Mouse (Mus musculus): ENCODE measurements at regions not wholly inside any gene's neighbourhood (a gene's known extent, or its start where the extent isn't known, plus 50 kb on each side); places are given as distances from the start of the nearest gene placed in this dataset.

DNA sequence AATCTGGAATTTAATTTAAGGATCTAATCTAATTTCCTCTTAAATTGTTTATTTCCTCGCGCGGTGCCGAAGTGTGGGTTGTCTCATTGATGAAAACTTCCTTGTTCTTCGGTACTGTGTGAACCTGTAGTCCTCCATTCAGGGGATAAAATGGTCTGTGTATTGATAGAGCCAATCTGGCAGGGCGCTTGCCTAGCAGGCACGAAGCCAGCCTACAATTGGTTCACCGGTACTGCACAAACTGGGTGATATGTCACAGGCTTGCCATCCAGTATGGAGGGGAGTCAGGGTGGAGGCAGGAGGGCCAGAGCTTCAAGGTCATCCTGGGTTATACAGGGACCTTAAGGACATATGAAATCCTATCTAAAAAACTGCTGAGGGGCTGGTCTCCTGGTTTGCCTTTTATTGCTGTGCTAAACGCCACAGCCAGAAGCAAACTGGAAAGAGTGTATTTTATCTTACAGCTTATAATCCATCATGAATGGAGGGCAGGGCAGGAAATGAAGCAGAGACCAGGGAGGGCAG lies 161.6 kb upstream of the Cntnap4 start:
- Histone ChIP-seq H3K27me3 (ENCODE audit: control insufficient read depth in 1 of 2, insufficient read depth in 2 of 2, low read length in 2 of 2) (no peaks in the 10 kb centered on the region), H3K4me3 (ENCODE audit: control insufficient read depth in 1 of 2, insufficient read depth in 1 of 2, low read depth in 2 of 2, low read length in 2 of 2) (no peak overlapping the region), H3K79me2 (ENCODE audit: control insufficient read depth, insufficient read depth, low read length, poor library complexity) (no peaks in the 10 kb centered on the region), H3K4me1 (ENCODE audit: control insufficient read depth in 1 of 2, insufficient read depth in 2 of 2, low read length in 2 of 2) (no peaks in the 10 kb centered on the region), H3K9me3 (replicated peaks; ENCODE audit: insufficient read depth, low read length) (no peaks in the 10 kb centered on the region), H3K36me3 (ENCODE audit: control insufficient read depth in 1 of 2, insufficient read depth in 2 of 2, low read length in 2 of 2) (no peaks in the 10 kb centered on the region), H3K27ac (ENCODE audit: control insufficient read depth, low read depth, low read length) (no peak overlapping the region), H3K9ac (ENCODE audit: control insufficient read depth, low read depth, low read length, poor library complexity, severe bottlenecking) (no peak overlapping the region)
- TF ChIP-seq EP300 (IDR thresholded peaks at IDR 0.05; ENCODE audit: low read depth in 1 of 2, low read length in 2 of 2) (no peak), JUND (IDR thresholded peaks at IDR 0.05; ENCODE audit: low read depth, low read length) (no peak), SMC3 (IDR thresholded peaks at IDR 0.05; ENCODE audit: low read depth, low read length) (no peak), SIN3A (IDR thresholded peaks at IDR 0.05; ENCODE audit: low read length) (no peak), ZNF384 (IDR thresholded peaks at IDR 0.05; ENCODE audit: low read depth, low read length) (no peak), ZC3H11A (IDR thresholded peaks at IDR 0.05; ENCODE audit: low read depth, low read length) (no peak), MAZ (IDR thresholded peaks at IDR 0.05; ENCODE audit: low read depth, low read length) (no peak), RCOR1 (IDR thresholded peaks at IDR 0.05; ENCODE audit: low read depth, low read length) (no peak), GABPA (IDR thresholded peaks at IDR 0.05; ENCODE audit: low read depth, low read length) (no peak), KAT2A (conservative IDR thresholded peaks at IDR 0.05; ENCODE audit: low read depth, low read length) (no peak), POLR2A (IDR thresholded peaks at IDR 0.05; ENCODE audit: control insufficient read depth in 1 of 2, insufficient read depth in 1 of 2, low read depth in 1 of 2, low read length in 2 of 2, poor library complexity in 1 of 2) (no peak), ETS1 (IDR thresholded peaks at IDR 0.05; ENCODE audit: low read depth, low read length) (no peak), MEF2A (IDR thresholded peaks at IDR 0.05; ENCODE audit: extremely low read depth, insufficient replicate concordance, low read depth, low read length, poor library complexity, severe bottlenecking) (no peak), CHD1 (IDR thresholded peaks at IDR 0.05; ENCODE audit: low read depth, low read length) (no peak), HCFC1 (IDR thresholded peaks at IDR 0.05; ENCODE audit: low read depth, low read length) (no peak), POLR2AphosphoS5 (IDR thresholded peaks at IDR 0.05; ENCODE audit: borderline replicate concordance, low read depth, low read length) (no peak)
- no peak for DNase-seq (ENCODE audit: low read depth, low spot score)

DNA sequence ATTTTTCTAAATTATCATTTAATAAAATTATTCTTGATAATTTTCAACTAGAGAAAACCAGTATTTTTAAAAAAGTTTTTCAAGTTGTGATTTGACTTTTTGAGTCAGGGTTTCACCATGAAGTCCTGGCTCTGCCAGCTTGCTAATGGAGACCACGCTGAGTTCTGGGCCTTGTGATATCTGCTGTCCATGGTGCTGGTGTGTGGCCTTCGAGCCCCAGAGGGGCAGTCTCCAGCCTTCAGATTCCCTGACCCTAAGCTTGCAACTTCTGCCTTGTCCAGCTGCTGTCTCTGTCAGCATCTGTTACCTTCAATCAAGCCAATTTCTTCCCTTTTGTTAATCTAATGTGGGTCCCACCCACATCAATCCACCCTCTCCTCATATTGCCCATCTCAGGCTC lies 165.8 kb upstream of the Cntnap4 start:
- Histone ChIP-seq H3K36me3 (ENCODE audit: control insufficient read depth in 1 of 2, insufficient read depth in 2 of 2, low read length in 2 of 2) (no peaks in the 10 kb centered on the region), H3K4me3 (ENCODE audit: control insufficient read depth in 1 of 2, insufficient read depth in 1 of 2, low read depth in 2 of 2, low read length in 2 of 2) (no peak overlapping the region), H3K9me3 (replicated peaks; ENCODE audit: insufficient read depth, low read length) (no peaks in the 10 kb centered on the region), H3K4me1 (ENCODE audit: control insufficient read depth in 1 of 2, insufficient read depth in 2 of 2, low read length in 2 of 2) (no peaks in the 10 kb centered on the region), H3K79me2 (ENCODE audit: control insufficient read depth, insufficient read depth, low read length, poor library complexity) (no peaks in the 10 kb centered on the region), H3K27me3 (ENCODE audit: control insufficient read depth in 1 of 2, insufficient read depth in 2 of 2, low read length in 2 of 2) (no peaks in the 10 kb centered on the region), H3K9ac (ENCODE audit: control insufficient read depth, low read depth, low read length, poor library complexity, severe bottlenecking) (no peak overlapping the region), H3K27ac (ENCODE audit: control insufficient read depth, low read depth, low read length) (no peak overlapping the region)
- DNase-seq (ENCODE audit: low read depth, low spot score) = no peak
- no peak for TF ChIP-seq USF1 (IDR thresholded peaks at IDR 0.05; ENCODE audit: low read depth, low read length)
- no peak for TF ChIP-seq RAD21 (IDR thresholded peaks at IDR 0.05; ENCODE audit: low read depth, low read length)
- TF ChIP-seq ZKSCAN1 (IDR thresholded peaks at IDR 0.05; ENCODE audit: low read depth, low read length) = no peak
